Mouse (Mus musculus) CH12.LX (cell line): ENCODE data around the gene Nos1ap. TPM values are rescaled to one million over a fixed set of nuclear protein-coding genes. Genes with fewer than 3 reads are reported as not detected.

Experiments
- DNase-seq: peaks from one replicate; pipeline ENCODE4 v3.0.0-alpha.2; 2013; ENCODE audit errors: extremely low read depth
- H3K27ac ChIP-seq: 2 replicates; pipeline ENCODE4 v1.5.1; 2012; ENCODE audit warnings: low read depth, mild to moderate bottlenecking, control low read depth, moderate library complexity; ENCODE audit not compliant: insufficient read depth
- H3K27me3 ChIP-seq: replicated peaks from 2 replicates; pipeline ENCODE3; 2012; ENCODE audit warnings: inconsistent platforms
- H3K36me3 ChIP-seq, 2 experiments: replicated peaks in 1 of 2; 2 replicates each; pipeline versions ENCODE3 to v1.6.1; 2012; ENCODE audit warnings: inconsistent platforms in 1 of 2, low read length in 1 of 2, mild to moderate bottlenecking in 1 of 2, mixed read lengths in 1 of 2, moderate library complexity in 1 of 2; ENCODE audit not compliant: control insufficient read depth in 1 of 2, insufficient read depth in 1 of 2
- H3K4me1 ChIP-seq, 2 experiments: 2 replicates each; pipeline ENCODE4 v1.6.1; 2012; ENCODE audit warnings: inconsistent platforms in 1 of 2, moderate library complexity in 1 of 2; ENCODE audit not compliant: insufficient read depth in 2 of 2, control insufficient read depth in 1 of 2
- H3K4me2 ChIP-seq: 2 replicates; pipeline ENCODE4 v1.6.1; 2012; ENCODE audit warnings: low read depth, mild to moderate bottlenecking, control low read depth; ENCODE audit not compliant: poor library complexity, insufficient read depth, severe bottlenecking
- H3K4me3 ChIP-seq, 3 experiments: fragments of 150-350 bp in 1 of 3; sonication (generic) in 1 of 3; replicated peaks in 1 of 3; 2 replicates each; pipeline versions ENCODE3 to v1.5.1; 2011 to 2012; ENCODE audit warnings: low read depth in 2 of 3, low read length in 2 of 3, mild to moderate bottlenecking in 2 of 3, moderate library complexity in 2 of 3, control low read depth in 1 of 3, improper control_type of control experiment in 1 of 3, inconsistent platforms in 1 of 3, mixed read lengths in 1 of 3; ENCODE audit not compliant: poor library complexity in 1 of 3
- H3K79me2 ChIP-seq: replicated peaks from 2 replicates; pipeline ENCODE4 v1.6.1; 2012; ENCODE audit warnings: mild to moderate bottlenecking, moderate library complexity; ENCODE audit not compliant: control insufficient read depth, poor library complexity, insufficient read depth, severe bottlenecking; ENCODE audit errors: extremely low read depth
- H3K9ac ChIP-seq: 2 replicates; pipeline ENCODE4 v1.6.1; 2012; ENCODE audit warnings: low read depth, mild to moderate bottlenecking, control low read depth, moderate library complexity; ENCODE audit not compliant: insufficient read depth
- H3K9me3 ChIP-seq: replicated peaks from 2 replicates; pipeline ENCODE3; 2012; ENCODE audit warnings: low read length, inconsistent platforms, mixed read lengths
- BHLHE40 ChIP-seq: IDR thresholded peaks from 2 replicates; pipeline ENCODE4 v1.6.1; 2011; ENCODE audit warnings: mild to moderate bottlenecking, low read depth, low read length, improper control_type of control experiment
- CHD1 ChIP-seq: IDR thresholded peaks from 2 replicates; pipeline ENCODE4 v1.6.1; 2012; ENCODE audit warnings: low read depth, low read length, improper control_type of control experiment, inconsistent platforms
- CHD2 ChIP-seq: IDR thresholded peaks from 2 replicates; pipeline ENCODE4 v1.6.1; 2011; ENCODE audit warnings: low read length, improper control_type of control experiment
- ELF1 ChIP-seq: IDR thresholded peaks from 2 replicates; pipeline ENCODE4 v1.6.1; 2014; ENCODE audit warnings: low read depth, mild to moderate bottlenecking, inconsistent platforms, low read length, improper control_type of control experiment
- ETS1 ChIP-seq: conservative IDR thresholded peaks from 2 replicates; pipeline ENCODE4 v1.6.1; 2012; ENCODE audit warnings: low read depth, mild to moderate bottlenecking, inconsistent platforms, low read length, improper control_type of control experiment, moderate library complexity
- GABPA ChIP-seq: IDR thresholded peaks from 2 replicates; pipeline ENCODE4 v1.6.1; 2012; ENCODE audit warnings: low read depth, low read length, improper control_type of control experiment, inconsistent platforms; ENCODE audit not compliant: insufficient replicate concordance
- JUND ChIP-seq: conservative IDR thresholded peaks from 2 replicates; pipeline ENCODE4 v1.6.1; 2011; ENCODE audit warnings: low read depth, low read length, improper control_type of control experiment
- KAT2A ChIP-seq: IDR thresholded peaks from 2 replicates; pipeline ENCODE4 v1.6.1; 2012; ENCODE audit warnings: low read length, improper control_type of control experiment, inconsistent platforms; ENCODE audit not compliant: insufficient replicate concordance
- MAX ChIP-seq: IDR thresholded peaks from 2 replicates; pipeline ENCODE4 v1.6.1; 2011; ENCODE audit warnings: low read length, improper control_type of control experiment
- MAZ ChIP-seq: IDR thresholded peaks from 2 replicates; pipeline ENCODE4 v1.6.1; 2012; ENCODE audit warnings: low read depth, mild to moderate bottlenecking, inconsistent platforms, low read length, improper control_type of control experiment, moderate library complexity
- MYC ChIP-seq: IDR thresholded peaks from 2 replicates; pipeline ENCODE4 v1.6.1; 2011; ENCODE audit warnings: low read depth, mild to moderate bottlenecking, improper control_type of control experiment, low read length
- NRF1 ChIP-seq: IDR thresholded peaks from 2 replicates; pipeline ENCODE4 v1.6.1; 2014; ENCODE audit warnings: low read depth, mild to moderate bottlenecking, inconsistent platforms, low read length, improper control_type of control experiment, moderate library complexity
- PAX5 ChIP-seq: IDR thresholded peaks from 2 replicates; pipeline ENCODE4 v1.6.1; 2012; ENCODE audit warnings: low read length, inconsistent platforms, mixed read lengths
- POLR2A ChIP-seq: IDR thresholded peaks from 2 replicates; pipeline ENCODE4 v1.6.1; 2011; ENCODE audit warnings: low read depth, mild to moderate bottlenecking, improper control_type of control experiment, low read length
- POLR2AphosphoS2 ChIP-seq: IDR thresholded peaks from 2 replicates; pipeline ENCODE4 v1.6.1; 2011; ENCODE audit warnings: low read depth, low read length, improper control_type of control experiment
- RAD21 ChIP-seq: IDR thresholded peaks from 2 replicates; pipeline ENCODE4 v1.6.1; 2011; ENCODE audit warnings: low read depth, mild to moderate bottlenecking, low read length, improper control_type of control experiment, moderate library complexity
- RCOR1 ChIP-seq: conservative IDR thresholded peaks from 2 replicates; pipeline ENCODE4 v1.6.1; 2012; ENCODE audit warnings: low read depth, mild to moderate bottlenecking, inconsistent platforms, low read length, improper control_type of control experiment
- SIN3A ChIP-seq: IDR thresholded peaks from 2 replicates; pipeline ENCODE4 v1.6.1; 2012; ENCODE audit warnings: low read length, improper control_type of control experiment, inconsistent platforms
- TBP ChIP-seq: conservative IDR thresholded peaks from 2 replicates; pipeline ENCODE4 v1.6.1; 2011; ENCODE audit warnings: low read depth, low read length, improper control_type of control experiment
- TCF12 ChIP-seq: IDR thresholded peaks from 2 replicates; pipeline ENCODE4 v1.6.1; 2014; ENCODE audit warnings: low read depth, mild to moderate bottlenecking, inconsistent platforms, low read length, improper control_type of control experiment
- USF2 ChIP-seq: conservative IDR thresholded peaks from 2 replicates; pipeline ENCODE4 v1.6.1; 2011; ENCODE audit warnings: low read depth, low read length, improper control_type of control experiment
- dilution Hi-C: fragments of 300-500 bp; cut with MboI; formaldehyde crosslinking; loops from 2 replicates; pipeline ENCODE4 v1.14.3; 2020; ENCODE audit warnings: low sequenced_read_pairs; ENCODE audit not compliant: extremely low pct_unique_long_range_greater_than_20kb, extremely low pct_ligation_motif_present
- in situ Hi-C: fragments of 300-500 bp; cut with MboI; formaldehyde crosslinking; loops from 3 replicates; pipeline ENCODE4 v1.14.3; 2019; ENCODE audit warnings: low sequenced_read_pairs, low pct_ligation_motif_present, low pct_unique_long_range_greater_than_20kb, mixed read lengths
- polyA plus RNA-seq: library from polyadenylated mRNA; unstranded; fragments of >175 nt; gene quantifications from 2 replicates; pipeline ENCODE4 v1.2.1, GENCODE M21; 2012; ENCODE audit warnings: low read depth; ENCODE audit not compliant: insufficient read length
- total RNA-seq, 2 experiments: library from RNA; depleted of rRNA; stranded (reverse); fragments of 300-350 nt in 1 of 2; fragments of >200 nt in 1 of 2; gene quantifications; 2 replicates each; pipeline ENCODE4 v1.2.3; 2012 to 2014

The Nos1ap gene
- total and polyA plus RNA-seq, 3 experiments = not detected

DNA sequence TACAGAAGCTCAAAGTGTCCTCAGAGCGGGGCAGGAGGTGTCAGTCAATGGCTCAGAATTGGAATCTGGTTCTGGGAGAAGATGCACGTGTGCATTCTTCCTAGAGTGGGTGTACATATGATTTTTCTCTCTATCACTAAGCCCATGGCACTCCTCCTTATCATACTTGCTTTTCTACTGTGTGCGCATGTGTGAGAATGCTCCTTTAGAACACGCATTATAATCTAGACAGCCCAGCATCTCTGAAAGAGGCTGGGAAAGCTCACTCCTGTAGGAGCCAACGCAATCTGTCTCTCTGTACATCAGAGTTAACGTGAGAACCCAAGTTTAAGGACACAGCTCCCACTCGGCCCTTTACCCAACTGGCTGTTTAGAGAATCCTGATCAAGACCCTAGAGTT lies 99.7 kb downstream of the Nos1ap start:
- Histone ChIP-seq H3K9ac (no peak overlapping the region), H3K4me3 (no peak overlapping the region), H3K27ac (no peak overlapping the region), H3K79me2 (no peaks in the 10 kb centered on the region), H3K4me1 (no peaks in the 10 kb centered on the region), H3K27me3 (no peaks in the 10 kb centered on the region), H3K4me2 (no peak overlapping the region), H3K9me3 (no peaks in the 10 kb centered on the region), H3K36me3 (no peaks in the 10 kb centered on the region)
- dilution Hi-C loops = no loop called here
- in situ Hi-C loops = no loop called here
- DNase-seq = no peak
- no peak for TF ChIP-seq NRF1
- TF ChIP-seq PAX5 = no peak
- no peak for TF ChIP-seq TBP
- TF ChIP-seq TCF12 = no peak
- TF ChIP-seq RCOR1 = no peak
- no peak for TF ChIP-seq CHD1
- TF ChIP-seq RAD21 = no peak
- TF ChIP-seq MYC = no peak
- TF ChIP-seq POLR2A = no peak
- TF ChIP-seq MAX = no peak
- TF ChIP-seq KAT2A = no peak
- TF ChIP-seq JUND = no peak
- TF ChIP-seq ELF1 = no peak
- no peak for TF ChIP-seq POLR2AphosphoS2
- no peak for TF ChIP-seq ETS1
- TF ChIP-seq BHLHE40 = no peak
- no peak for TF ChIP-seq USF2
- TF ChIP-seq MAZ = no peak

DNA sequence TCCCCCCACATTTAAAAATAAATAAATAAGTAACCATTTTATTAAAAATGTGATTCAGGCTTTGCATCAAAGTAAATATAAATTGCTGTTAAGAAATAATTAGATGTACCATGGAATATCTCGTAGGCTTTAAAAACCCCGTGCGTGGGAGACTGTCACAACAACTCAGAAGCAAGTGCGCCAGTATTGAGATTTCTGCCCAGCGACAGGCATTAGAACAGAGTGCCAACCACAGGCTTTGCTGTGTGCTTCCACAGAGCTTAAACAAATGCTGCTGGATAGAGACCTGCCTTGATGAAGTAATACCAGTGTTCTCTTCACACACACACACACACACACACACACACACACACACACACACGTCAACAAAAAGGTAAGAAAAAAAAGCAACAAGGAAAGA lies 100.2 kb downstream of the Nos1ap start:
- no peaks in the 10 kb centered on the region for H3K4me1 ChIP-seq
- in situ Hi-C loops = no loop called here
- no peaks in the 10 kb centered on the region for H3K36me3 ChIP-seq
- no peak overlapping the region for H3K27ac ChIP-seq
- dilution Hi-C loops = no loop called here
- H3K27me3 ChIP-seq = no peaks in the 10 kb centered on the region
- H3K4me3 ChIP-seq = no peak overlapping the region
- H3K4me2 ChIP-seq = no peak overlapping the region
- H3K9me3 ChIP-seq = no peaks in the 10 kb centered on the region
- H3K9ac ChIP-seq = no peak overlapping the region
- no peak for DNase-seq
- TF ChIP-seq GABPA (no peak), SIN3A (no peak), CHD2 (no peak)
- H3K79me2 ChIP-seq = no peaks in the 10 kb centered on the region
